Mouse (Mus musculus): ENCODE data around the gene 2510039O18Rik.

GRCm38 (mm10) chr4:147902906-147903500 is 37.7 kb upstream of the 2510039O18Rik start:
- TF ChIP-seq POLR2A (IDR thresholded peaks at IDR 0.05; ENCODE audit: low read depth, low read length) (no peak), POLR2AphosphoS2 (IDR thresholded peaks at IDR 0.05; ENCODE audit: low read depth, low read length) (no peak), CTCF (conservative IDR thresholded peaks at IDR 0.05 in 1 of 2, IDR thresholded peaks at IDR 0.05 in 1 of 2; ENCODE audit: low read depth in 2 of 2, low read length in 2 of 2) (no peak), MAFK (IDR thresholded peaks at IDR 0.05; ENCODE audit: insufficient replicate concordance, low read length) (no peak), CHD2 (IDR thresholded peaks at IDR 0.05; ENCODE audit: low read length) (no peak), ZC3H11A (IDR thresholded peaks at IDR 0.05; ENCODE audit: low read depth, low read length) (no peak), TBP (conservative IDR thresholded peaks at IDR 0.05; ENCODE audit: low read depth, low read length) (no peak), RAD21 (IDR thresholded peaks at IDR 0.05; ENCODE audit: low read depth, low read length) (no peak)

Data from CH12.LX (cell line).